Mouse (Mus musculus) cerebellum, adult 2 months (tissue): ENCODE data around the gene Pknox2.

Experiments
- CTCF ChIP-seq: fragments of 200-500 bp; IDR thresholded peaks from 2 replicates; pipeline ENCODE4 v1.5.1; 2011; ENCODE audit warnings: low read depth, mild to moderate bottlenecking, control low read depth, low read length, moderate library complexity, borderline replicate concordance; ENCODE audit not compliant: insufficient read depth
- POLR2A ChIP-seq: fragments of 200-500 bp; IDR thresholded peaks from 2 replicates; pipeline ENCODE4 v1.6.1; 2011; ENCODE audit warnings: low read length, control low read depth, borderline replicate concordance; ENCODE audit not compliant: insufficient read depth

DNA sequence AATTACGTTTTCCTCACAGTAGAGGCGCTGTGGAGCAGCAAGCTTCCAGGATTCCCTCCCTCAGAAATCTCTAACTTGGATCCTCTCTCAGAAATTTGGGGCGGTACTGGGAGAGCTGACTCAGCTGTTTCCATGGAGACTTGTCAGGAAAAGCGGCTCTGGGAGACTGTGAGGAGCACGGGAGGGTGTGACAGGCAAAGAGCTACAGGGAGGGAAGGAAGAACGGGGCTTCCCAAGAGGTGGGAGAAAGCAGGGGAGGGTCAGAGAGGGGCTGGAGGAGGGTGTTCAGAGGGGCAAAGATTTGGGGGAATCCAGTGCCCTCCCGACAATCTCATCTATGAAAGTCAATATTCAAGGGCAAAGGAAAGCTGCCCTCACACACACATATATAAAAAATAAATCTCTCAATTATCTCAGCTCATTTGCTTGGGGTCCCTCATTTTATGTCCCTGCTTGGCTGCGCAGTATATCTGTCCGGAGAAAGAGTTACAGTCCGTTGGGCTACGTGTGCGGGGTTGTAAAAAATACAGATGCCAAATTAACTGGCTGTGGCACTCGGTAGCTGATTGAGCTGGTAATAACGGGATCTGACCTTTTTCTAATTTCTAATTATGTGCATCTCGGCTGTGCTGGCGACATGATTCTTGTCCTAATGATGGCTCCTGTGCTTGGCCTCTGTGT lies 213.3 kb downstream of the Pknox2 start:
- TF ChIP-seq POLR2A (no peak), CTCF (peak; percentile 52; the same call in 1 of the 2 replicates)
